Mouse (Mus musculus): ENCODE measurements at regions not wholly inside any gene's neighbourhood (a gene's known extent, or its start where the extent isn't known, plus 50 kb on each side); places are given as distances from the start of the nearest gene placed in this dataset.
A peak's percentile ranks its signal among the peaks of the same experiment; 100 is the strongest.
"Not testable (repeated sequence)": the region's sequence is repeated elsewhere in the genome, so short reads cannot be mapped to it uniquely, and the experiment has no call there.

- Histone ChIP-seq H3K36me3 (no peaks in the 10 kb centered on the region), H3K27ac (no peak overlapping the region), H3K27me3 (no peaks in the 10 kb centered on the region), H3K9me3 (no peaks in the 10 kb centered on the region), H3K4me2 (replicated peaks) (no peak overlapping the region), H3K4me3 (replicated peaks) (no peak overlapping the region), H3K9ac (replicated peaks) (no peak overlapping the region), H3K4me1 (replicated peaks) (peaks cover 5% of the 10 kb centered on the region; the same call in 1 of the 2 replicates)
- WGBS = 64% methylated on average over 2 of the region's 2 CpGs
- no peak for ATAC-seq
Measured at GRCm38 (mm10) chr15:96078580-96078979, 208.7 kb upstream of the Arid2 start.

- Histone ChIP-seq H3K27ac (no peak overlapping the region), H3K4me2 (replicated peaks) (no peak overlapping the region), H3K27me3 (no peaks in the 10 kb centered on the region), H3K4me1 (replicated peaks) (no peaks in the 10 kb centered on the region), H3K36me3 (no peaks in the 10 kb centered on the region), H3K4me3 (replicated peaks) (no peak overlapping the region), H3K9me3 (no peaks in the 10 kb centered on the region), H3K9ac (replicated peaks) (no peak overlapping the region)
- 95% methylated on average over 9 of the region's 9 CpGs for WGBS
- ATAC-seq = no peak
Measured at GRCm38 (mm10) chr15:96089676-96090075, 197.6 kb upstream of the Arid2 start.

- no peak overlapping the region for H3K27ac ChIP-seq
- no peaks in the 10 kb centered on the region for H3K9me3 ChIP-seq
- no peaks in the 10 kb centered on the region for H3K4me1 ChIP-seq (replicated peaks)
- ATAC-seq = no peak
- H3K4me2 ChIP-seq (replicated peaks) = no peak overlapping the region
- H3K4me3 ChIP-seq (replicated peaks) = no peak overlapping the region
- WGBS = 95% methylated on average over 3 of the region's 3 CpGs
- H3K27me3 ChIP-seq = no peaks in the 10 kb centered on the region
- no peak overlapping the region for H3K9ac ChIP-seq (replicated peaks)
- H3K36me3 ChIP-seq = no peaks in the 10 kb centered on the region
Measured at GRCm38 (mm10) chr15:96096438-96096837, 190.9 kb upstream of the Arid2 start.

GRCm38 (mm10) chr15:96098821-96099220 is 188.5 kb upstream of the Arid2 start:
- H3K4me3 ChIP-seq (replicated peaks) = no peak overlapping the region
- WGBS = 75% methylated on average over 5 of the region's 5 CpGs
- H3K4me1 ChIP-seq (replicated peaks) = 0 out of 2 replicates have a peak, but pooled peaks cover 2% of the 10 kb centered on the region
- no peaks in the 10 kb centered on the region for H3K27me3 ChIP-seq
- no peaks in the 10 kb centered on the region for H3K36me3 ChIP-seq
- no peak for ATAC-seq
- no peak overlapping the region for H3K9ac ChIP-seq (replicated peaks)
- no peak overlapping the region for H3K4me2 ChIP-seq (replicated peaks)
- H3K27ac ChIP-seq = no peak overlapping the region
- H3K9me3 ChIP-seq = no peaks in the 10 kb centered on the region

GRCm38 (mm10) chr15:96099844-96100640 is 187.3 kb upstream of the Arid2 start:
- H3K4me1 ChIP-seq (replicated peaks); H3K9me3 ChIP-seq; H3K9ac ChIP-seq (replicated peaks); H3K4me2 ChIP-seq (replicated peaks); H3K4me3 ChIP-seq (replicated peaks); ATAC-seq; H3K27ac ChIP-seq; H3K27me3 ChIP-seq; H3K36me3 ChIP-seq: not testable (repeated sequence)
- 85% methylated on average over 13 of the region's 13 CpGs for WGBS

GRCm38 (mm10) chr15:96103737-96104136 is 183.6 kb upstream of the Arid2 start:
- H3K9me3 ChIP-seq = no peaks in the 10 kb centered on the region
- H3K4me3 ChIP-seq (replicated peaks) = no peak overlapping the region
- H3K27ac ChIP-seq = peak overlapping the region; percentile 2; the same call in 1 of the 2 replicates
- no peak overlapping the region for H3K9ac ChIP-seq (replicated peaks)
- no peaks in the 10 kb centered on the region for H3K27me3 ChIP-seq
- ATAC-seq = no peak
- 0 out of 2 replicates have a peak, but pooled peaks cover 4% of the 10 kb centered on the region for H3K4me1 ChIP-seq (replicated peaks)
- no peaks in the 10 kb centered on the region for H3K36me3 ChIP-seq
- no peak overlapping the region for H3K4me2 ChIP-seq (replicated peaks)
- 34% methylated on average over 6 of the region's 6 CpGs for WGBS

- Histone ChIP-seq H3K36me3 (no peaks in the 10 kb centered on the region), H3K9me3 (peaks cover 4% of the 10 kb centered on the region; the same call in 1 of the 2 replicates), H3K27ac (no peak overlapping the region), H3K4me3 (replicated peaks) (no peak overlapping the region), H3K27me3 (no peaks in the 10 kb centered on the region), H3K4me1 (replicated peaks) (0 out of 2 replicates have a peak, but pooled peaks cover 4% of the 10 kb centered on the region), H3K4me2 (replicated peaks) (no peak overlapping the region), H3K9ac (replicated peaks) (no peak overlapping the region)
- 59% methylated on average over 4 of the region's 4 CpGs for WGBS
- no peak for ATAC-seq
Measured at GRCm38 (mm10) chr15:96107503-96107902, 179.8 kb upstream of the Arid2 start.

GRCm38 (mm10) chr15:96113091-96113490 is 174.2 kb upstream of the Arid2 start:
- H3K9me3 ChIP-seq = peaks cover 4% of the 10 kb centered on the region; the same call in 1 of the 2 replicates
- H3K27me3 ChIP-seq = no peaks in the 10 kb centered on the region
- H3K4me3 ChIP-seq (replicated peaks) = no peak overlapping the region
- H3K27ac ChIP-seq = no peak overlapping the region
- no peaks in the 10 kb centered on the region for H3K36me3 ChIP-seq
- 93% methylated on average over 13 of the region's 13 CpGs for WGBS
- no peaks in the 10 kb centered on the region for H3K4me1 ChIP-seq (replicated peaks)
- no peak overlapping the region for H3K4me2 ChIP-seq (replicated peaks)
- no peak overlapping the region for H3K9ac ChIP-seq (replicated peaks)
- no peak for ATAC-seq

- no peaks in the 10 kb centered on the region for H3K27me3 ChIP-seq
- WGBS = 81% methylated on average over 9 of the region's 9 CpGs
- H3K4me3 ChIP-seq (replicated peaks) = no peak overlapping the region
- no peaks in the 10 kb centered on the region for H3K4me1 ChIP-seq (replicated peaks)
- no peaks in the 10 kb centered on the region for H3K36me3 ChIP-seq
- no peak overlapping the region for H3K4me2 ChIP-seq (replicated peaks)
- no peak overlapping the region for H3K9ac ChIP-seq (replicated peaks)
- ATAC-seq = no peak
- H3K27ac ChIP-seq = no peak overlapping the region
- H3K9me3 ChIP-seq = peaks cover 2% of the 10 kb centered on the region; the same call in 1 of the 2 replicates
Measured at GRCm38 (mm10) chr15:96114616-96115015, 172.7 kb upstream of the Arid2 start.

- no peak overlapping the region for H3K4me3 ChIP-seq (replicated peaks)
- H3K27ac ChIP-seq = no peak overlapping the region
- 49% methylated on average over 10 of the region's 10 CpGs for WGBS
- H3K36me3 ChIP-seq = no peaks in the 10 kb centered on the region
- no peak overlapping the region for H3K9ac ChIP-seq (replicated peaks)
- no peaks in the 10 kb centered on the region for H3K27me3 ChIP-seq
- H3K9me3 ChIP-seq = no peaks in the 10 kb centered on the region
- no peak overlapping the region for H3K4me2 ChIP-seq (replicated peaks)
- no peaks in the 10 kb centered on the region for H3K4me1 ChIP-seq (replicated peaks)
- no peak for ATAC-seq
Measured at GRCm38 (mm10) chr15:96115196-96115595, 172.1 kb upstream of the Arid2 start.

GRCm38 (mm10) chr15:96119240-96119639 is 168.1 kb upstream of the Arid2 start:
- Histone ChIP-seq H3K36me3 (no peaks in the 10 kb centered on the region), H3K4me1 (replicated peaks) (peaks cover 4% of the 10 kb centered on the region), H3K4me2 (replicated peaks) (no peak overlapping the region), H3K27ac (no peak overlapping the region), H3K9me3 (no peaks in the 10 kb centered on the region), H3K27me3 (no peaks in the 10 kb centered on the region), H3K9ac (replicated peaks) (no peak overlapping the region), H3K4me3 (replicated peaks) (no peak overlapping the region)
- no peak for ATAC-seq
- WGBS = 90% methylated on average over 7 of the region's 7 CpGs

GRCm38 (mm10) chr15:96124397-96124796 is 162.9 kb upstream of the Arid2 start:
- no peak overlapping the region for H3K4me3 ChIP-seq (replicated peaks)
- H3K4me1 ChIP-seq (replicated peaks) = peaks cover 6% of the 10 kb centered on the region
- no peaks in the 10 kb centered on the region for H3K36me3 ChIP-seq
- no peak overlapping the region for H3K4me2 ChIP-seq (replicated peaks)
- no peaks in the 10 kb centered on the region for H3K27me3 ChIP-seq
- H3K27ac ChIP-seq = no peak overlapping the region
- 81% methylated on average over 6 of the region's 6 CpGs for WGBS
- H3K9ac ChIP-seq (replicated peaks) = no peak overlapping the region
- no peak for ATAC-seq
- no peaks in the 10 kb centered on the region for H3K9me3 ChIP-seq

- Histone ChIP-seq H3K36me3 (no peaks in the 10 kb centered on the region), H3K27ac (no peak overlapping the region), H3K27me3 (no peaks in the 10 kb centered on the region), H3K9ac (replicated peaks) (no peak overlapping the region), H3K4me2 (replicated peaks) (no peak overlapping the region), H3K9me3 (no peaks in the 10 kb centered on the region), H3K4me3 (replicated peaks) (no peak overlapping the region), H3K4me1 (replicated peaks) (no peaks in the 10 kb centered on the region)
- 80% methylated on average over 4 of the region's 4 CpGs for WGBS
- no peak for ATAC-seq
Measured at GRCm38 (mm10) chr15:96129699-96130098, 157.6 kb upstream of the Arid2 start.

All from midbrain, embryonic 13.5 days (tissue).